In genomic region chr3:141533861-141534260, GRCm38 (mm10) we compare ENCODE assay signal across 22 mouse cellular contexts.
"Had no signal": no experiment of that assay in that cellular context is flagged by ENCODE, and none has a peak within 500 bp of the region (broad histone marks: within the 10 kb centered on the region; RNA-seq: fewer than 3 reads in every experiment).

No protein-coding gene starts in this region.

- DNase-seq: heart, postnatal 10 days; heart, postnatal 14 days; heart, postnatal 36 days; heart, postnatal 4 days; kidney, adult 11 months; kidney, adult 18-20 months; kidney, adult 2 months; kidney, adult 8-10 months; kidney, adult 9 months; kidney, postnatal 10 days; kidney, postnatal 14 days; kidney, postnatal 25 days; kidney, postnatal 36 days; kidney, postnatal 4 days; layer of hippocampus, adult 9-11 months; layer of hippocampus, postnatal 36 days had no signal

- ATAC-seq: hindbrain, embryonic 16.5 days; hindbrain, postnatal 0 days; inflammation-experienced regulatory T-cells, adult 6 months; intestine, embryonic 15.5 days; intestine, embryonic 16.5 days; intestine, postnatal 0 days had no signal
